Mouse (Mus musculus) E14TG2a.4 (cell line): Measurements from ENCODE around the gene Car4.

Source experiments
- CTCF ChIP-seq: conservative IDR thresholded peaks from 2 replicates; pipeline ENCODE4 v1.5.1; 2014; ENCODE audit warnings: low read length
- NANOG ChIP-seq: IDR thresholded peaks from 2 replicates; pipeline ENCODE4 v1.6.1; 2014; ENCODE audit warnings: borderline replicate concordance, low read length, mixed read lengths

- TF ChIP-seq CTCF (no peak), NANOG (no peak)
These were observed 3.2 kb downstream of the Car4 start for GRCm38 (mm10) chr11:84960780-84961179.
